Mouse (Mus musculus): ENCODE results near the gene Atxn2.

The Atxn2 gene

DNA sequence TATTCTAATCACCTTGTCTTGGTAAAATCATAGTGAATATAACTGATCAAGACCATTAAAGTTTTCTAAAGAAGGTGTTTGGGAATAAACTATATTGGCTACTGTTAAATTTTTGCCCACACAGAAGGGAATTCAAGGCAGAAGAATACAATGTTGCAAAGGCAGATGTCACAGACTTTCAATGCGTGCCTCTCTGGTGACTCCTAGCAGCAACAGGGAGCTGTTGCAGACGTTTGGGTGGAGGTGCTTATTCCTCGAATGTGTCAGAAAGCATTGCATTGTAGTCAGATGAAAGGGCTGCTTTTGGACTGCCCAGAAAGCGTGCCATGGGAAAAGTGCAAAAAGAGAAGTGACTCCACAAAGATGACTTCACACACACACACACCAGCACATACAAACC lies 71.3 kb downstream of the Atxn2 start:
- H3K9me3 ChIP-seq (ENCODE audit: low read length), result no peaks in the 10 kb centered on the region
- peaks cover 94% of the 10 kb centered on the region for H3K36me3 ChIP-seq (ENCODE audit: insufficient read depth, low read length)
- TF ChIP-seq POU5F1 (IDR thresholded peaks at IDR 0.05; ENCODE audit: borderline replicate concordance, low read length) (no peak), NANOG (IDR thresholded peaks at IDR 0.05; ENCODE audit: borderline replicate concordance, low read length) (no peak)
- H3K27me3 ChIP-seq (ENCODE audit: insufficient read depth, low read length), result no peaks in the 10 kb centered on the region
- no peak overlapping the region for H3K4me3 ChIP-seq (replicated peaks; ENCODE audit: low read length)
- H3K4me1 ChIP-seq (replicated peaks; ENCODE audit: low read depth, low read length), result 0 out of 2 replicates have a peak, but pooled peaks cover 2% of the 10 kb centered on the region

- peaks cover 92% of the 10 kb centered on the region for H3K36me3 ChIP-seq (ENCODE audit: insufficient read depth, low read length)
- H3K4me3 ChIP-seq (replicated peaks; ENCODE audit: low read length), result no peak overlapping the region
These were observed 72.8 kb downstream of the Atxn2 start for GRCm38 (mm10) chr5:121783862-121784500.

GRCm38 (mm10) chr5:121791026-121791425 lies 79.9 kb downstream of the Atxn2 start:
- Histone ChIP-seq H3K9me3 (ENCODE audit: low read length) (no peaks in the 10 kb centered on the region), H3K4me1 (replicated peaks; ENCODE audit: low read depth, low read length) (peaks cover 16% of the 10 kb centered on the region), H3K36me3 (ENCODE audit: insufficient read depth, low read length) (peaks cover 91% of the 10 kb centered on the region), H3K27me3 (ENCODE audit: insufficient read depth, low read length) (no peaks in the 10 kb centered on the region), H3K4me3 (replicated peaks; ENCODE audit: low read length) (no peak overlapping the region)
- TF ChIP-seq POU5F1 (IDR thresholded peaks at IDR 0.05; ENCODE audit: borderline replicate concordance, low read length) (no peak), NANOG (IDR thresholded peaks at IDR 0.05; ENCODE audit: borderline replicate concordance, low read length) (no peak), CTCF (conservative IDR thresholded peaks at IDR 0.05; ENCODE audit: low read length) (no peak)

More at GRCm38 (mm10) chr5:121783862-121784500, 72.8 kb downstream of the Atxn2 start:
- Histone ChIP-seq H3K9me3 (ENCODE audit: low read length) (no peaks in the 10 kb centered on the region), H3K27me3 (ENCODE audit: insufficient read depth, low read length) (no peaks in the 10 kb centered on the region), H3K4me1 (replicated peaks; ENCODE audit: low read depth, low read length) (0 out of 2 replicates have a peak, but pooled peaks cover 2% of the 10 kb centered on the region)
- TF ChIP-seq NANOG (IDR thresholded peaks at IDR 0.05; ENCODE audit: borderline replicate concordance, low read length) (no peak), CTCF (conservative IDR thresholded peaks at IDR 0.05; ENCODE audit: low read length) (no peak), POU5F1 (IDR thresholded peaks at IDR 0.05; ENCODE audit: borderline replicate concordance, low read length) (no peak)

DNA sequence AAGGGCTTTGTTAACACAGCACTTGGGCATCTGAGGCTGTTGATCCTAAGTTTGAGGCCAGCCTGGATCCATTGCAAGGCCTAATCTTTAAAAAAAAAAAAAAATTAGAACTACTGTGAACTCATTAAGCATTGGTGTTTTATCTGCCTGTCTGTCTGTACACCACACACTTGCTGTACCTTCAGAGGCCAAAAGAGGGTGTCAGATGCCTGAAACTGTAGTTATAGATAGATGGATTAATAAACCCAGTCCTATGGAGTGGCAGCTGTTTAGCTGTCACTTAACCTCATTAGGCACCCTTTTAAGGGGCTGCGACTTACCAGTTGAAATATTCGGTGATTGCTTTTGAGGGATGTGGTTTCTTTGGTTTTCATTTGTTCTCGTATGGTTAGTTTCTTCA lies 84.7 kb downstream of the Atxn2 start:
- TF ChIP-seq NANOG (IDR thresholded peaks at IDR 0.05; ENCODE audit: borderline replicate concordance, low read length) (no peak), POU5F1 (IDR thresholded peaks at IDR 0.05; ENCODE audit: borderline replicate concordance, low read length) (no peak), CTCF (conservative IDR thresholded peaks at IDR 0.05; ENCODE audit: low read length) (no peak)
- H3K4me1 ChIP-seq (replicated peaks; ENCODE audit: low read depth, low read length), result peaks cover 19% of the 10 kb centered on the region
- no peaks in the 10 kb centered on the region for H3K9me3 ChIP-seq (ENCODE audit: low read length)
- no peaks in the 10 kb centered on the region for H3K27me3 ChIP-seq (ENCODE audit: insufficient read depth, low read length)
- H3K4me3 ChIP-seq (replicated peaks; ENCODE audit: low read length), result no peak overlapping the region
- H3K36me3 ChIP-seq (ENCODE audit: insufficient read depth, low read length), result peaks cover 93% of the 10 kb centered on the region

GRCm38 (mm10) chr5:121798447-121798846 lies 87.3 kb downstream of the Atxn2 start:
- Histone ChIP-seq H3K27me3 (ENCODE audit: insufficient read depth, low read length) (no peaks in the 10 kb centered on the region), H3K4me1 (replicated peaks; ENCODE audit: low read depth, low read length) (peaks cover 4% of the 10 kb centered on the region), H3K9me3 (ENCODE audit: low read length) (no peaks in the 10 kb centered on the region), H3K4me3 (replicated peaks; ENCODE audit: low read length) (no peak overlapping the region), H3K36me3 (ENCODE audit: insufficient read depth, low read length) (peaks cover 97% of the 10 kb centered on the region)
- TF ChIP-seq NANOG (IDR thresholded peaks at IDR 0.05; ENCODE audit: borderline replicate concordance, low read length) (no peak), CTCF (conservative IDR thresholded peaks at IDR 0.05; ENCODE audit: low read length) (no peak), POU5F1 (IDR thresholded peaks at IDR 0.05; ENCODE audit: borderline replicate concordance, low read length) (no peak)

- TF ChIP-seq POU5F1 (IDR thresholded peaks at IDR 0.05; ENCODE audit: borderline replicate concordance, low read length) (no peak), CTCF (conservative IDR thresholded peaks at IDR 0.05; ENCODE audit: low read length) (no peak), NANOG (IDR thresholded peaks at IDR 0.05; ENCODE audit: borderline replicate concordance, low read length) (no peak)
These were observed 96.0 kb downstream of the Atxn2 start for GRCm38 (mm10) chr5:121807186-121807585.

GRCm38 (mm10) chr5:121808202-121808601 lies 97.1 kb downstream of the Atxn2 start:
- Histone ChIP-seq H3K27me3 (ENCODE audit: insufficient read depth, low read length) (no peaks in the 10 kb centered on the region), H3K36me3 (ENCODE audit: insufficient read depth, low read length) (peaks cover 92% of the 10 kb centered on the region), H3K4me3 (replicated peaks; ENCODE audit: low read length) (no peak overlapping the region), H3K4me1 (replicated peaks; ENCODE audit: low read depth, low read length) (peaks cover 54% of the 10 kb centered on the region), H3K9me3 (ENCODE audit: low read length) (no peaks in the 10 kb centered on the region)
- no peak for TF ChIP-seq POU5F1 (IDR thresholded peaks at IDR 0.05; ENCODE audit: borderline replicate concordance, low read length)
- TF ChIP-seq NANOG (IDR thresholded peaks at IDR 0.05; ENCODE audit: borderline replicate concordance, low read length), result no peak
- no peak for TF ChIP-seq CTCF (conservative IDR thresholded peaks at IDR 0.05; ENCODE audit: low read length)

More at GRCm38 (mm10) chr5:121807186-121807585, 96.0 kb downstream of the Atxn2 start:
- Histone ChIP-seq H3K9me3 (ENCODE audit: low read length) (no peaks in the 10 kb centered on the region), H3K4me3 (replicated peaks; ENCODE audit: low read length) (no peak overlapping the region), H3K4me1 (replicated peaks; ENCODE audit: low read depth, low read length) (peaks cover 44% of the 10 kb centered on the region), H3K27me3 (ENCODE audit: insufficient read depth, low read length) (no peaks in the 10 kb centered on the region), H3K36me3 (ENCODE audit: insufficient read depth, low read length) (peaks cover 92% of the 10 kb centered on the region)

- Histone ChIP-seq H3K4me1 (replicated peaks; ENCODE audit: low read depth, low read length) (peaks cover 68% of the 10 kb centered on the region), H3K27me3 (ENCODE audit: insufficient read depth, low read length) (no peaks in the 10 kb centered on the region), H3K36me3 (ENCODE audit: insufficient read depth, low read length) (peaks cover 92% of the 10 kb centered on the region), H3K9me3 (ENCODE audit: low read length) (no peaks in the 10 kb centered on the region), H3K4me3 (replicated peaks; ENCODE audit: low read length) (no peak overlapping the region)
- TF ChIP-seq NANOG (IDR thresholded peaks at IDR 0.05; ENCODE audit: borderline replicate concordance, low read length), result no peak
- TF ChIP-seq CTCF (conservative IDR thresholded peaks at IDR 0.05; ENCODE audit: low read length), result no peak
- no peak for TF ChIP-seq POU5F1 (IDR thresholded peaks at IDR 0.05; ENCODE audit: borderline replicate concordance, low read length)
These were observed 98.6 kb downstream of the Atxn2 start for GRCm38 (mm10) chr5:121809667-121810224.
